Mouse (Mus musculus) heart, embryonic 16.5 days (tissue): ENCODE data around the gene Gpank1. TPM values are rescaled to one million over a fixed set of nuclear protein-coding genes. Genes with fewer than 3 reads are reported as not detected.

Experiments used
- ATAC-seq: fragments of 200-750 bp; cut with Nextera tagmentation; replicated peaks from 2 replicates; pipeline ENCODE4 v1.8.0; 2017; ENCODE audit warnings: moderate number of reproducible peaks; ENCODE audit not compliant: insufficient read depth, low FRiP score; ENCODE audit errors: extremely low read depth
- H3K27ac ChIP-seq: fragments of 300-500 bp; sonication (generic); 2 replicates; pipeline ENCODE4 v1.5.1; 2014; ENCODE audit warnings: mild to moderate bottlenecking, low read length, control low read depth, moderate library complexity
- H3K27me3 ChIP-seq: fragments of 300-500 bp; sonication (generic); 2 replicates; pipeline ENCODE4 v1.6.1; 2014; ENCODE audit warnings: low read length, mixed read lengths; ENCODE audit not compliant: control insufficient read depth, insufficient read depth
- H3K36me3 ChIP-seq: fragments of 300-500 bp; sonication (generic); 2 replicates; pipeline ENCODE4 v1.6.1; 2014; ENCODE audit not compliant: control insufficient read depth, insufficient read depth
- H3K4me1 ChIP-seq: fragments of 300-500 bp; sonication (generic); 2 replicates; pipeline ENCODE4 v1.6.1; 2014; ENCODE audit warnings: low read length, mixed read lengths; ENCODE audit not compliant: control insufficient read depth, insufficient read depth
- H3K4me2 ChIP-seq: fragments of 300-500 bp; sonication (generic); 2 replicates; pipeline ENCODE4 v1.6.1; 2014; ENCODE audit warnings: low read depth, mild to moderate bottlenecking, control low read depth, low read length
- H3K4me3 ChIP-seq: fragments of 300-500 bp; sonication (generic); 2 replicates; pipeline ENCODE4 v1.5.1; 2014; ENCODE audit warnings: mild to moderate bottlenecking, control low read depth, low read length
- H3K9ac ChIP-seq: fragments of 300-500 bp; sonication (generic); 2 replicates; pipeline ENCODE4 v1.6.1; 2014; ENCODE audit warnings: low read length, control low read depth
- H3K9me3 ChIP-seq: fragments of 300-500 bp; sonication (generic); replicated peaks from 2 replicates; pipeline ENCODE4 v1.6.1; 2016; ENCODE audit warnings: low read length; ENCODE audit not compliant: control insufficient read depth
- WGBS: fragments of 180-500 bp; shearing (Covaris S2); extraction: QIAGEN DNeasy Blood & Tissue Kit; methylation state at CpG from one replicate; pipeline ENCODE4 v1.1.7; 2014; 5-methylcytosine and 5-hydroxymethylcytosine counted together
- polyA plus RNA-seq: library from polyadenylated mRNA; unstranded; fragments of >200 nt; fragmentation: Nextera tagmentation; extraction: Ambion mirVana; gene quantifications from 2 replicates; pipeline ENCODE4 v1.2.1, GENCODE M21; 2015

Gpank1 gene
- polyA plus RNA-seq, 1 experiment from 2014 or later: 14.9 TPM

DNA sequence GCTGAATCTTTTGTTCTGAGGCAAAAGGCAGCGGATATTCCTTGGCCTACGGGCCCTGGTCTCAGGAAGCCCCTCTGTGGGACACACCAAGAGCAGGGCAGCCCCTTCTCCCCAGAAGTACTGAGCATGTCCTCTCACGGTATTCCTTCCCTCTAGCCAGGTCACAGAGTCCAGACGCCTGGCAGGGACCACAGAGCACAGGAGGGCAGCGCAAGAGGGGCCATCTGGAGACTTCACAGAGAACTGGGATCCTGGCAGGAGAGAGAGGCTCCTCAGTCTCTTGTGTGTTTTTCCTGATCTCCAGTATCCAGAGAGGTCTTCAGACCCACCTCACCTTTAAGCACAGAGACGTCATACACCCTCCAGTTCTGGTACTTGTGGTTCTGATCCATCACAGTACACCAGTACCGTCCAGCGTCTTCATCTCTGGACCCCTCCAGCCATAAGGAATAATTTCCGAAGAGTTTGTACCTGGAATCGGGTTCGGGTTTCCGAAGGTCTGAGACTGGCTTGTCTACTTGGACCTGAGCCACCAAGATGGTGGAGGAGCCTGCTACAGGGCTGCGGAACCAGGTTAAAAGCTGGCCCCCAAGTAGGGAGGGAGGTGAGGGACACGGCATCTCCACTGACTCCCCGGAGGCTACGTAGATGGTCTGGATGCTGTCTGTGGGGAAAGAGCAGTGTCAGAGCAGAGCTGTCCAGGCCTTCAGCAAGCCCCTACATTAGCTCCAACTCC is 38.2 kb upstream of the Gpank1 start:
- ATAC-seq: no peak
- no peak overlapping the region for H3K9ac ChIP-seq
- WGBS: 78% methylated on average over 16 of the region's 16 CpGs

DNA sequence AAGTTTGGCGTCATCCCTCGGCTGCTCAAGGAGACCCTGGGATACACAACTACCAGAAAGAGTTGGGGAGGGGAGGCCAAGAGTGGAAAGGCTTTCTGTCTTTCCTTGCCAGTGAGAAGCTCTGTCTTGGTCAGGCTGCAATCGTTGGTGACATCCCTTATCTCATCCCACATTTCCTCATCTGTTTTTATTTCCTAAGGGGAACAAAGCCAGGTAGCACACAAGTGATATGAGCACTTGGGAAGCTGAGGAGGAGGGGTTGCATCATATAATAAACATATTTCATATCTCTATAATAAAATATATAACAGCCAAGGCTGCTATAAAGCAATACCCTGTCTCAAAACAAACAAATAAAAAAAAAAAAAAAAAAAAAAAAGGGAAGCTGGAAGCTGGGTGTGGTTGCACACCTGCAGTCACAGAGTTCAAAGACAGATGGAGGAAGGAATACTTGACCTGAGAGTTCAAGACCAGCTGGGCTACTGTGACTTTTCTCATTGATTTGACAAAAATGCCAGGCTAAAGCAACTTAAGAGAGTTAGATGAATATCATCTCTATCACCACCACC is 37.2 kb upstream of the Gpank1 start:
- WGBS: 49% methylated on average over 3 of the region's 3 CpGs
- H3K27ac ChIP-seq: no peak overlapping the region
- no peaks in the 10 kb centered on the region for H3K27me3 ChIP-seq
- peaks cover 12% of the 10 kb centered on the region for H3K4me1 ChIP-seq
- H3K4me3 ChIP-seq: no peak overlapping the region
- no peak for ATAC-seq
- H3K36me3 ChIP-seq: no peaks in the 10 kb centered on the region
- no peak overlapping the region for H3K4me2 ChIP-seq
- no peak overlapping the region for H3K9ac ChIP-seq
- H3K9me3 ChIP-seq: no peaks in the 10 kb centered on the region

More for the DNA sequence above, 38.2 kb upstream of the Gpank1 start:
- Histone ChIP-seq H3K27ac (no peak overlapping the region), H3K4me1 (peaks cover 13% of the 10 kb centered on the region), H3K9me3 (no peaks in the 10 kb centered on the region), H3K4me2 (no peak overlapping the region), H3K4me3 (no peak overlapping the region), H3K27me3 (no peaks in the 10 kb centered on the region), H3K36me3 (no peaks in the 10 kb centered on the region)

DNA sequence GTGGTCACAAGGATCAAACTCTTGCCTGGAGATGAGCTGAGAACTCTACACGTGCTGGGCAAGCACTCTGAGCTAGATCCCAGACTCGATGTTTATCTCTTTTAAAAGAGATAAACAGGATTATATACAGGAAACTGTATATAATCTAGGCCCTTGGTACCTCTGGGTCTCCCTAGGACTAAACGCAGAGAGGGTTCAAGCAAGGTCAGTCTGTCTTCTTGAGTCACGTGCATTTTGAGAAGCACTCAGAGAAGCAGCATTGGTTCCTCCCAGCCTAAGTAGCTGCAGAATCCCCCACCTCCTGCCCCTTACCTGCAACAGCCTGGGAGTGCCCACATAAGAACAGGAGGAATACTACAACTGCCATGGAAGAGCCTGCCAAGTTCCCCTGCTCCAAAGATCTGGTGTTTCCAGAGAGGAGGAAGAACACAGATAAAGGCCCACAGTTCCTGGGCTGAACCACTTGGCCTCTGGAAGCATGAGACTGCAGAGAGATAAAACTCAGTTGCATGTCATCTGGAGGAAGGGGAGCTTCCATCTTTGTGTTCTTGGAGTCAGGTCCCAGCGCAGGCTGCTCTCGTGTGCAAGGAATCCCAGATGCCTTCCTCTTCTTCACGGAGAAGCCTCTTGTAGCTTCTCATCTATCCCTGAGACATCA is 35.9 kb upstream of the Gpank1 start, which contains the start of gene Ly6g6f:
Ly6g6f (minus strand) TSS at position 403 of the 658 bp plus-strand sequence.
- no peaks in the 10 kb centered on the region for H3K36me3 ChIP-seq
- no peak for ATAC-seq
- 56% methylated on average over 7 of the region's 7 CpGs for WGBS
- no peak within 1 kb of the TSS for H3K27ac ChIP-seq
- H3K4me1 ChIP-seq: peaks cover 6% of the 10 kb centered on the region
- no peak within 1 kb of the TSS for H3K9ac ChIP-seq
- H3K27me3 ChIP-seq: no peaks in the 10 kb centered on the region
- H3K4me2 ChIP-seq: no peak within 1 kb of the TSS
- H3K4me3 ChIP-seq: no peak within 1 kb of the TSS
- H3K9me3 ChIP-seq: no peaks in the 10 kb centered on the region

DNA sequence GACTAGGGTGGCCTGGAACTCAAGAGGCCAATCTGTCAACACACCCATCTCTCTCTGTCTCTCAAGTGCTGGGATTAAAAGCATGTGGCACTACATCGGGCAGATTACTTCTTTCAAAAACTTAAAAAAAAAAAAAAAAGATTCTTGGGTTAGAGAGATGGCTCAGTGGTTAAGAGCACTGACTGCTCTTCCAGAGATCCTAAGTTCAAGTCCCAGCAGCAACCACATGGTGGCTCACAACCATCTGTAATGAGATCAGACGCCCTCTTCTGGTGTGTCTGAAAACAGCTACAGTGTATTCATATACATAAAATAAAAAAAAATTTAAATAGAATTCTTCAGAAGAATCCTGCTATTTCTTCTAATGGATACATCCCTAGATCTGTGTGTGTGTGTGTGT is 33.1 kb upstream of the Gpank1 start:
- Histone ChIP-seq H3K27ac (no peak overlapping the region), H3K9ac (no peak overlapping the region), H3K4me3 (no peak overlapping the region), H3K9me3 (no peaks in the 10 kb centered on the region), H3K36me3 (peaks cover 12% of the 10 kb centered on the region; the same call in 1 of the 2 replicates), H3K4me1 (peaks cover 9% of the 10 kb centered on the region), H3K27me3 (no peaks in the 10 kb centered on the region), H3K4me2 (no peak overlapping the region)
- no peak for ATAC-seq
- 42% methylated on average over 2 of the region's 2 CpGs for WGBS

DNA sequence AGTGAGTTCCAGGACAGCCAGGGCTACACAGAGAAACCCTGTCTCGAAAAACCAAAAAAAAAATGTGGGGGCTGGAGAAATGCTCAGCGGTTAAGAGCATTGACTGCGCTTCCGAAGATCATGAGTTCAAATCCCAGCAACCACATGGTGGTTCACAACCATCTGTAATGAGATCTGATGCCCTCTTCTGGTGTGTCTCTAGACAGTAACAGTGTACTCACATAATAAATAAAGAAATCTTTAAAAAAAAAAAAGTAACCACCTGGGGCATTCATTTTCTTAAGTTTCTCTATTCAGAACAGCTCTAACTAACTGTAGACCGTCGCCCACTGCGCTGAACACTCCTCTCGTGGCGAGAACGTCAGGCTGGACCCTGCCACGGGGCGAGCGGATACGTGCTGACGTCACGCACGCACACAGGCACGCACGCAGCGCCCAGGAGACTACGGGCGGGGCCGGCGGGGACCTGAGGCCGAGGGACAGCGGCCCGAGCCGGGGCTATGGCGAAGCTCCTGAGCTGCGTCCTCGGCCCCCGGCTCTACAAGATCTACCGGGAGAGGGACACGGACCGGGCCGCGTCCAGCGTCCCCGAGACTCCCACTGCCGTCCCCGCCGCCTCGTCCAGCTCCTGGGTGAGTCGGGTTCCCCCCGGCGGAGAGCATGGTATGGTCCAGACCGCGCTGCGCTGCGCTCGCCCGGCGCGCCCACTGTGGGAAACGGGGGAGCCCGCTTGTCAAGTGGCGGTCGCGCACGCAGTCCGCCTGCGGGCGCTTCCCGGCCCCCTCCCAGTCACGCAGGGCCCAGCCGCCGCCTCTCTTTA is 32.2 kb upstream of the Gpank1 start, which contains the start of gene Abhd16a:
Abhd16a (plus strand) TSS at position 439 of the 820 bp plus-strand sequence.
- no peaks in the 10 kb centered on the region for H3K27me3 ChIP-seq
- peak within 1 kb of the TSS; percentile 98 for H3K27ac ChIP-seq
- peak within 1 kb of the TSS; percentile 78 for H3K4me3 ChIP-seq
- 3% methylated on average over 67 of the region's 67 CpGs for WGBS
- no peaks in the 10 kb centered on the region for H3K9me3 ChIP-seq
- H3K36me3 ChIP-seq: peaks cover 14% of the 10 kb centered on the region; the same call in 1 of the 2 replicates
- peak within 1 kb of the TSS; percentile 86 for H3K4me2 ChIP-seq
- peak within 1 kb of the TSS; percentile 94 for H3K9ac ChIP-seq
- H3K4me1 ChIP-seq: peaks cover 9% of the 10 kb centered on the region
- peak; percentile 99 for ATAC-seq

DNA sequence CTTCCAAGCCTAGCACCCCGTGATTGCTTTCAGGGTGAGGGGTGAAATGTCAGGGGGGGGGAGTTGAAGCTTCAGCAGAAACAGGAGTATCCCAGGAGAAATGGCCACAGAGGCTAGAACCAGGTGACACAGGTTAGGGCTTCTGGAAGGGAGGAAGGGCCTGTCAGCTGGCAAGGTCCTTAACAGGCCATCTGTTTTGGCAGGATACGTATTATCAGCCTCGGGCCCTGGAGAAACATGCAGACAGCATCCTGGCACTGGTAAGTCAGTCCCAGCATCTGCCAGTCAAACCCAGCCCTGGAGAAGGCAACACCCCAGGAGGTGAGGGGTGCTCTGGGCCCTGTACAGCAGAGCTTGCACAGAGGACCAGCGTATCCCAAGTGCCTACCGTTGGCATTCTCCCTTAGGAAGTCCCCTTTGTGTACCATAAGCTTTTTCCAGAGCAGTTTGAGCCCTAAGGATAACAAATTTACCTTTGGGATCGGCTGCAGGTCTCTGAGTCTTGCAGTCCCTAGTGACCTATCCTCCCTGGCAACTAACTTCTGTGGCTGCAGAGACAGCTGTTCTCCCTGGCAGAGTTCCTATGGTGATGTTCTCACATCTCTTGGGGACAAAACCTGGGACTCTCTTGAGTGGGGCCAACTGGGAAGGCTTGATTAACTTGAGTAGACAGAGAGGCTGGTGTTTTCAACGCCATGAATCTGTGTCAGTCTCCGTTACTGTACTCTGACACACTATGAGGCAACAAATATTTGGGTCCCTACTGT is 30.9 kb upstream of the Gpank1 start:
- H3K9me3 ChIP-seq: no peaks in the 10 kb centered on the region
- H3K36me3 ChIP-seq: peaks cover 14% of the 10 kb centered on the region; the same call in 1 of the 2 replicates
- no peak for ATAC-seq
- WGBS: 54% methylated on average over 8 of the region's 8 CpGs
- peak overlapping the region; percentile 86 for H3K4me2 ChIP-seq
- peak overlapping the region; percentile 78 for H3K4me3 ChIP-seq
- peak overlapping the region; percentile 94 for H3K9ac ChIP-seq
- H3K4me1 ChIP-seq: peaks cover 9% of the 10 kb centered on the region
- no peaks in the 10 kb centered on the region for H3K27me3 ChIP-seq
- H3K27ac ChIP-seq: peak overlapping the region; percentile 98

DNA sequence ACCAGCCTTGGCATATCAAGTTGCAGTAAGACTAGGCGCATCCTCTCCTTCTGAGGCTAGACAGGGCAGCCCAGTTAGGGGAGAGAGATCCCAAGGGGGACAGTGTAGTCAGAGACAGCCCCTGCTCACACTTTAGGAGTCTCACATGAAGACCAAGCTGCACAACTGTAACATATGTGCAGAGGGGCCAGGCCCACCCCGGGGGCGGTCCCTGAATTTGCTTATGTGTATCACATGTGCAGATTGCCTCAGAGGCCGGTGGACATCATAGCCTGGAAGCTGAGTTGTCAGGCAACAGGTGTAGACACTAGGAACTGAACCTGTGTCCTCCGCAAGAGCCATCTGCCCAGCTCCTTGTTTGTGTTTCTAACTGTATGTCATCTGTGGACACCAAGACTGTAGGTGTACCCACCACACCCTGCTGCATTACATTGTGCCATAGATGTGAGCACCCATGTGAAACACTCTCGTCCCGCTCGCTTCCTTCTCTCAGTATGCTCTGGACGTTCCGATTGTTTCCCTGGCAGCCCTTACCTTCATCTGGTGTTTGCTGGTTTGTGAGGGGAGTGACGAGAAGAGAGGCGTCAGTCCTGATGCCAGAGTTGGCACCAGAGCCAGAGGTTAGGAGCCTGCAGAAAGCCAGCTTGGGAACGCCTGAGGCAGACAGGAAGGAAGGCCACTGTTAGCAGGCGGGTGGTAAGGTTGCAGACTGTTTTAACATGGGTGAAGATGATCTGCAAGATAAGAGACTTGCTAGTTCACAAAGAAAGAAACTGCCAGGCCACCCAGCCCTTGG is 28.7 kb upstream of the Gpank1 start:
- Histone ChIP-seq H3K9ac (no peak overlapping the region), H3K4me1 (peaks cover 9% of the 10 kb centered on the region), H3K27me3 (no peaks in the 10 kb centered on the region), H3K9me3 (no peaks in the 10 kb centered on the region), H3K27ac (no peak overlapping the region), H3K36me3 (peaks cover 23% of the 10 kb centered on the region), H3K4me2 (no peak overlapping the region), H3K4me3 (no peak overlapping the region)
- 86% methylated on average over 14 of the region's 14 CpGs for WGBS
- ATAC-seq: no peak
